Mouse (Mus musculus): ENCODE data around the gene Arpc2.

Gene Arpc2

DNA sequence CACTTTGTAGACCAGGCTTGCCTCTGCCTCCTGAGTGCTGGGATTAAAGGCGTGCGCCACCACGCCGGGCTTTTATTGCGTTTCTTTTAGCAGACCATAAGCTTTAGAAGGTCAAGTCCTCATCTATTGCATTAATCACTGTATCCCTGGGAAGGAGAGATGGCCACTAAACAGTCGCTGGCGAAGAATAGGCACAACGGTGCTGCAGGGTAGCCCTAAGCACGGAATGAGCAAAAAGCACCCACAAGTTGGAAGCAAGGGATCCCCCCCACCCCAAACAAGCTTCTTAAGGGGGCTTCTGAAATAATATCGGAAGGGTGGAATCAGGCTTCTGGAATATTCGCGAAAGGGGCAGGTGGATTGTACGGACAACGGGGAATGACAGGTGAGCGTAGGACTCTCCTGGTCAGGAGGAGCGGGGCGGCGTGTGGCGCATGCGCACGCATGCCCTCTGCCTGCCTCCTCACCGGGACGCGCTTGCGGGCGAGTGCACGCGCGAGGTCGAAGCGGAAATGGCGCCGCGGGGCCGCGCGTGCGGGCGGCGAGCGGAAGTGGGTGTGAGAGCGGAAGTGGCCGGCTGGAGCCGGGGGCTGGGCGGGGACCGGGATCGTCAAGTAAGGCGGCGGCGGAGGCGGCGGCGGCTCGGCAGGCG is at the start of gene Arpc2:
Gene Arpc2, plus strand, starts transcription at position 147 of the 652 bp plus-strand sequence.
- TF ChIP-seq GATA4 (IDR thresholded peaks at IDR 0.05; ENCODE audit: insufficient replicate concordance, low read length) = peak; percentile 33; the same call in 1 of the 2 replicates

DNA sequence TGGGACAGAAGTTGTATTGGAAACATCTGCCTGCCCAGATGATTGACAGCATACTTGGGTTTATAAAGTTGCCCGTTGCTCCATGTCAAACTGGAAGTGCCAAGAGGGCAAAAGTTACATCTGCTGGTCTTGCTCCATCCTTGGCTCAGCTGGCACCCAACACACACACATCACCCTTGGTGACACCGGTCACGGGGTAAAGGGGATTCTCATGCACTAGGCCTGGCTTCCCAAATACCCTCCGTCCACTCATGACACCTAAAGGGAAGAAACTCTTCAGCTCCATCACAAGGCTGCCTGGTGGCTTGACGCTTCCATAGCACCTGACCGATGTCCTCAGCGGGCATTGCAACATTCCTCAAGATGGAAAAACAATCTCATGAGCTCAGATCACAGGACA is 45.4 kb upstream of the Arpc2 start:
- no peak for TF ChIP-seq GATA4 (IDR thresholded peaks at IDR 0.05; ENCODE audit: insufficient replicate concordance, low read length)

DNA sequence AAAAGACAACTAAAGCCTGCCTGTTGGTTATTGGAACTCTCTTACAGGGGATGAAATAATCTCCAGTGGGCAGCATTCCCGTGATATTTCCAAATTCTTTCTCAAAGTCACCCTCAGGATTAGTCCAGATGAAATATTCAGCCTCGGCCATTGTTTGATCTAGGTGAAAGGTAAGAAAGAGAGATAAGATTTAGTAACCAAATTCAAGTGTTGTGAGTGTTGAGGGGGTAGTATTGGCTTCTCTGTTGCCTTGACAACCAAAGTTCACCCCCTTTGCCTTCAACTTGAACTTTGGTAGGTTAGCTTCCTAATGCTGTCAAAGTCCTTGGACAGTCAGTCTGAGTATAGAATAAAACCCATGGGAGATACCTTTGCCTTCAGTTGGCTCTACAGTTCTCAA is 43.2 kb upstream of the Arpc2 start:
- TF ChIP-seq GATA4 (IDR thresholded peaks at IDR 0.05; ENCODE audit: insufficient replicate concordance, low read length) = peak; percentile 42; the same call in 1 of the 2 replicates

DNA sequence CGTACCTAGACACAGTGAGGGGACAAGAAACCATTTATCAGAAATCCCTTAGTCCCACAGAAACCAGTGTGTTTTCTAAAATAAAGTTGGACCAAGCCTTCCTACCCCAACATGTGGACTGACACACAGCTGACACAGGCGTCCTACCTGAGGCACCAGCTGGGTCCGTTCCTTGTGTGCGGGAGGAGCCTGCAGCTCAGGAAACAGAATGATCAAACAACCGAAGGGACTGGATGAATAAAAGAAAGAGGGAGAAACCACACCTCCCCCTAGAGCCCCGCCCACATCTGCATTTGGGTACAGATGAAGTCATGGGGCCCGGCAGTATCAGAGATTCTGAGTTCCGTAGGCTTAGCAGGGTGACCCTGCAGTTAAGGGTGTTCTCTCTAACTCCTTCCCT is 41.4 kb upstream of the Arpc2 start, which contains the start of gene Cxcr1:
Gene Cxcr1, minus strand, starts transcription at position 187 of the 400 bp plus-strand sequence.
- no peak for TF ChIP-seq GATA4 (IDR thresholded peaks at IDR 0.05; ENCODE audit: insufficient replicate concordance, low read length)

DNA sequence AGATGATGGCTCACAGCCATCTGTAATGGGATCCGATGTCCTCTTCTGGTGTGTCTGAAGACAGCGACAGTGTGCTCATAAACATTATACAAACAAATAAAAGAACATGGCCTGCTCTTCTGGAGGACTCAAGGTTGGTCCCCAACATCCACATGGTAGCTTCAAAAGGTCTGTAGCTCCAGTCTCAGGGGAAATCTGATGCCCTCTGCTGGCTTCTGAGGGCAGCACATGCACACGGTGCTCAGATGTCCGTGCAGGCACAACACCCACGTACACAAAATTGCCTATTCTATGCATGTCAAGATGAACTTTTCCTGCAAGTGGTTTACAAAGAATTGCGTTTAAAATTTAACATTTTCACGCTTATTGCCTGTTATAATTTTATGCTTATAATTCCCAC is 39.9 kb upstream of the Arpc2 start:
- no peak for TF ChIP-seq GATA4 (IDR thresholded peaks at IDR 0.05; ENCODE audit: insufficient replicate concordance, low read length)

DNA sequence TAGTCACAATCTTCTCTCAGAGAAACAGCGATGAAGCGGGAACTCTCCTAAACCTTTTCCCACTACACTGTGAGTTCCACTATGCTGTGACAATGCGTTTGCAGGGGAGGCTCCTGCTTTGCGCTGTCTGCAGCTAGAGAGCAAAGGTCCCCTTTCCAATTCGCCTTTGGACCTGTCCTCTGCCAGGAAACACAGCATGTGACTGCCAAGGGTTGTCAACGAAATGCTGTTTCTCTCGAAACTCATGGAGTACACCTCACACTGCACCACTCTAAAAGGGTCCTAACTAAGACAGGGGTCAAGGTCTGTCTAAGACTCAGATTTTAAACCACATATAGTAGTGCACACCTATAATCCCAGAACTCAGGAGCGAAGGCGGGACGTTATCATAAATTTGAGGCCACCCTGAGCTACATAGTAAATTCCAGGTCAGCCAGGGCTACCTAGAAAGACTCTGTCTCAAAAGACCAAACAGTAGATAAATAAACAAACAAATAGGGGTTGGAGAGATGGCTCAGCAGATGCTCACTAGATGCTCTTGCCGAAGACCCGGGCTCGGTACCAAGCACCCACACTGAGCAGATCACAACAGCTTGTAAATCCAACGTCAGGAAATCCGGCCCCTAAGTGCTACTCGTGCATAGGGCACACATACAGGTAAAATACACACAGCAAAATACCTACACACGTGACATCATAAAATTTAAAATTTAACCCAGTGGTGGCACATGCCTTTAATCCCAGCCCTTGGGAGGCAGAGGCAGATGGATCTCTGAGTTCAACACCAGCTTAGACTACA is 39.1 kb upstream of the Arpc2 start:
- TF ChIP-seq GATA4 (IDR thresholded peaks at IDR 0.05; ENCODE audit: insufficient replicate concordance, low read length) = no peak

DNA sequence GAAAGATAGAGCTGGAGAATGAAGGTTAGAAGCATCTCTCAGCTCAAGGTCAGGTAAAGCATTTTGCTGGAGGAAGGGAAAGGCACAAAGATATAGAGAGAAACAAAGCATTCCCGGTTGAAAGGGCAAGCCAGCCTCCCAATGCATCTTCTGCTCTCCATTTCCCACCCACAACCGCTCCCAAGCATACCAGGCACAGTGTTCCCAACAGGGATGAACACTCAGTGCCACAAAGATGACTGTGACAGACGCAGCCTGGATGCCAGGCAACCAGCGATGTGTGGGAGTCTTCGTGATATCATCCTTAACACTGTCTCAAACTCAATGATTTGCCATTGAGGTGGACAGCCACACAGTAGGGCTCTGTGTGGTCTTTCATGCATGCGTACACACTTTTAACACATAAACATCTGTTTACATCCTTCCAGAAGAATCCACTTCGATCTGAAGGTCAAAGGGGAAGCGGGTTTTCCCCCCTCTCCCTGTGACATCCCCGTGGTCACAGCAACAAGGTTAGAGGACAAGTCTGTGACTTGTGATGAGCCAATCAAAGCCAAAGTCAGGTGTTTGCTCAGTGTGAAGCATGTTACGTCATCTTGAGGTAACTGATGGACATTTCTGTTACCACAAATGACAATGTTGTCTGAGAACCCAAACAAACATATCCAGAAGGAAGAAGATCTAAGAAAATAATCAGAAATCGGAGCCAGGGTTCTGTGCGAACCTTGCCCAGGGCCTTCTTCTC is 38.0 kb upstream of the Arpc2 start:
- TF ChIP-seq GATA4 (IDR thresholded peaks at IDR 0.05; ENCODE audit: insufficient replicate concordance, low read length) = no peak

DNA sequence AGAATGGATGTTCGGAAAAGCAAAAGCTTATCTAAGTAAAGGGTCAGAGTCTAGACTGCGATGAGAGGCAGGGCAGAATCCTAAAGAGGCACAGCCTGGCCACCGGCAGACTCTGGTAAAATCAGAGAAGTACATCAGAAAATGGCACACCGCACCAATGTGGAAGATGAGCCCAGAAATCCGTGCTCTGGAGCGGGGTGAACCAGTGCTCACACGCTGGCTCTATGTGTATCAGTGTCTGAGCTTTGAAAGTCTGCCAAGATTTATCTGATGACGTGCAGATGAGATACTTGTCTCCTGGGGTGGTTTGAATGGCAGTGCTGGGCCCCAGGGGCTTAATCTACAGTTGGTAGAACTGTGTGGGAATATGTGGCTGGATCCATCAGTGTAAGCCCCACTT is 36.8 kb upstream of the Arpc2 start:
- TF ChIP-seq GATA4 (IDR thresholded peaks at IDR 0.05; ENCODE audit: insufficient replicate concordance, low read length) = no peak

DNA sequence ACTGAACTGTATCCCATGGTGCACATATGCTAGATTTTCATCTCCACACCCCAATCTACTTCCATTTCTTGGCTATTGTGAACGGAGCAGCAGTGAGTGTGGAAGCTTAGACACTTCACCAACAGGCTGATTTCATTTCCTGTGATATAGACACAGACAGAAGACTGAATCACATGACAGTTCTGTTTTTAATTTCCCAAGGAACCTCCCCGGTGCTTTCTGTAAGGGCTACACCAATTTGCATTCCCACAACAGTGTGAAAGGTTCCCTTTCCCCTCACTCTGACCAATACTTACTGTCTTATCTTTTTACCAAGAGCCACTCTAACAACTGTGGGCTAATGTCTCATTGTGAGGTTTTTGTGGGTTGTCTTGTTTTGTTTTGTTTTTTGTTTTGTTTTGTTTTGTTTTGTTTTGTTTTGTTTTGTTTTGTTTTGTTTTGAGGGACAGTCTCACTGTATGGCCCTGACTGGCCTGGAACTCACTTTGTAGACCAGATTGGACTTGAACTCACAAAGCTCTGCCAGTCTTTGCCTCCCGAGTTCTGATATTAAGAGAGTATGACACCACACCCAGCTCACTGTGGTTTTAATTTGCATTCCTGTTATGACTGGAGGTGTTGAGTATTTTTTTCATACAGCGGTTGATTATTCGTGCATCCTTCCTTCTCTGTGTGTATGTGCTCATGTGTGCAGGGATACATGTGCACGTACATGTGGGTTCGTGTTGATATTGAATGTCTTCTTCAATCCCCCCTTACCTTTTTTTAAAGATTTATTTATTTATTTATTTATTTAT is 34.6 kb upstream of the Arpc2 start:
- TF ChIP-seq GATA4 (IDR thresholded peaks at IDR 0.05; ENCODE audit: insufficient replicate concordance, low read length) = no peak

DNA sequence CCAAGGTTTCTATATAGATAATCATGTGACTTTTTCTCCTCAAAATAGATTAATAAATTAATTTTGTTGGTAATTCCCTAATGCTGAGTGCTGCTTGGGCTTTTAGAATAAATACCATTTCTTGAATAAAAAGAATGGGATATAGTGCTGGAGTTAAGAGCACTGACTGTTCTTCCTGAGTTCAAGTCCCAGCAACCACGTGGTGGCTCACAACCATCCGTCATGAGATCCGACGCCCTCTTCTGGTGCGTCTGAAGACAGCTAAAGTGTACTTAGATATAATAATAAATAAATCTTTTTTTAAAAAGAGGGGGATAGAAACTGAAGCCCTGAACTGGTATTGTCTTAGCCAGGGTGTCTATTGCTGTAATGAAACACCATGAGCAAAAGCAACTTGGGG is 32.4 kb upstream of the Arpc2 start:
- TF ChIP-seq GATA4 (IDR thresholded peaks at IDR 0.05; ENCODE audit: insufficient replicate concordance, low read length) = no peak

DNA sequence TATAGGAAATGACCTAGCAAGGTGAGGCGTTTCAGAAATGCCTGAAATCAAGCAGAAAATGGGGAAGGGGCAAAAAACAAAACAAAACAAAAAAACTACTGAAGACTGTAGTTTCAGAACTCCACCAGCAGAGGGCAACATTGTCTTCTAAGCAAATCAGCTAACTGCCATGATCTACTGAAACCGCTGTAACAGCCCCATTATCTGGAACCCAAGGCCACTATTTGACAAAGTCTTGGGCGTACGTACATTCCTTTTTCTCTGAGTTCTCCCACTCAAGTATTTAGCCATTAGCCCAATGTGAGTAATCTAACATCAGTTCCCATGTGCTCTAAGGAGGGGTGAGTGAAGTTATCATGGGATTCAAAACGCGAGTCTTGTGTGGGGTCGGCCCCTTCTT is 30.0 kb upstream of the Arpc2 start:
- TF ChIP-seq GATA4 (IDR thresholded peaks at IDR 0.05; ENCODE audit: insufficient replicate concordance, low read length) = no peak

DNA sequence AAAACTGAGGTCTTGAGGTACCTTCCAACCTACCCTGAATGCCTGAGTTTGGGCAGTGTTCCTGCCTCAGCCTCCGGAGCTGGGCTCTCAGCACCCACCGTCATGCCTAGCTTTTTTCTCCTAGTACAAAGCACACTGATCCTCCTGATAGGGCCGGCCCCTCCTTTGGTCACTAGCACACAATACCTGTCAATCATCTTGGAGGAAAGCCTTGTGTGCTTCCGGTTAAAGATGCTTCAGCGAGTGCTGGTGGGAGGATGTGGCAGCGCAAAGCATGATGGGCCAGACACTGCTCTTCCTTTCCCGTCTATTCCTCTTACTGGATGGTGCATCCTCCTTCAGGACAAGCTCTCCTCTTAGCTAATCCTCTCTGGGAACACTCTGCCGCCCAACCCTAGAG is 29.2 kb upstream of the Arpc2 start:
- TF ChIP-seq GATA4 (IDR thresholded peaks at IDR 0.05; ENCODE audit: insufficient replicate concordance, low read length) = no peak

DNA sequence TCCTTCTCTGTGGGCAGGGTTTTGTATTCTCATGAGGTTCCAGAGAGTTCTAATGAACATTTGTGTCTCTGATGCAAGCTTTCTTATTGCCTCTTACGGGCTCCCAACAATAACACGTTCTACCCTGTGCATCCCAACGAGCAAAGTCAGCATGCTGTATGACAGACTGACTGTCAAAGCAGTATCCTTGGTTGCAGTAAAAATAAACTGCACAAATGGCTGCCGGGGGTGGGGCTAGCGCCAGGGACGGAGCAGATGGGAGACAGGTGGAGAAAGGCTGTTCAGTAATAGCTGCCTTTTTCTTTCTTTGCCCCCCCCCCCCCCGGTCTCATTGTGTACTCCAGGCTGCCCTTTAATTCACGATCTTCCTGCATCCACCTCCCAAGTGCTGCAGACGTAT is 28.0 kb upstream of the Arpc2 start:
- no peak for TF ChIP-seq GATA4 (IDR thresholded peaks at IDR 0.05; ENCODE audit: insufficient replicate concordance, low read length)

DNA sequence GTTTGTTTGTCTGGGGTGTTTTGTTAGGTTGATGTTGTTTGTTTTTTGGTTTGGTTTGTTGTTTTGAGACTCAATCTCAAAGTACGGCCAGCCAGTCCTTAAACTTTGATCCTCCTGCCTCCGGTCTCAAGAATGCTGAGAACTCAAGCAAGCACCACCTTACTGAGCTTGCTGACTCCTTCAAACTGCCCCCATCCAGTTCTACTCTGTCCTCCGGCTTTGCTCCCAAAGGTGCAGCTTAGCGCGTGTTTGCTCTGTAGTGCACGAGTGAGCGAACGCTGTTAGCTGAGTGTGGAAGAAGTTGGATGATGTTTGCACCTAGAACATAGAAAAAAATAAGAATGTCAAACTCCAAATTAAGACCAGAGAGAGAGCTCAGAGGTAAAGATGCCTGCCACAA is 26.9 kb upstream of the Arpc2 start:
- no peak for TF ChIP-seq GATA4 (IDR thresholded peaks at IDR 0.05; ENCODE audit: insufficient replicate concordance, low read length)

DNA sequence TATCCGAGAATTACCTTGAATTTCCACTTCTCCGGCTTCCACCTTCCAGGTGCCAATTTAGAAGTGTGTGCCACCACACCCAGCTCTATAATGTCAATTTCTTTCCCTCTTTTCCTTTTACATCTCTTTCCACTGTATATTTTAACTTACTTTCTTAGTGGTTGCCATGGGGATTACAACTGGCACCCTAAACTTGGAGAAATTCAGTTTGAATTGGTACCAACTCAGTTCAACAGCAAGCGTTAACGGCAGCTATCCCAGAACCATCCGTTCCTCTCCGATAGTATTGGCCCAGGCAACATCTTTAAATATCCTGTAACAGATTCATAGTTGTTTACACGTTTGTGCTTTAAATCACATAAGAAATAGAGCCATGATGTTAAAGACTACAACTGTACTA is 16.0 kb upstream of the Arpc2 start:
- TF ChIP-seq GATA4 (IDR thresholded peaks at IDR 0.05; ENCODE audit: insufficient replicate concordance, low read length) = no peak
